Comparison of ENCODE assay signal across 8 mouse cellular contexts in the genomic region with DNA sequence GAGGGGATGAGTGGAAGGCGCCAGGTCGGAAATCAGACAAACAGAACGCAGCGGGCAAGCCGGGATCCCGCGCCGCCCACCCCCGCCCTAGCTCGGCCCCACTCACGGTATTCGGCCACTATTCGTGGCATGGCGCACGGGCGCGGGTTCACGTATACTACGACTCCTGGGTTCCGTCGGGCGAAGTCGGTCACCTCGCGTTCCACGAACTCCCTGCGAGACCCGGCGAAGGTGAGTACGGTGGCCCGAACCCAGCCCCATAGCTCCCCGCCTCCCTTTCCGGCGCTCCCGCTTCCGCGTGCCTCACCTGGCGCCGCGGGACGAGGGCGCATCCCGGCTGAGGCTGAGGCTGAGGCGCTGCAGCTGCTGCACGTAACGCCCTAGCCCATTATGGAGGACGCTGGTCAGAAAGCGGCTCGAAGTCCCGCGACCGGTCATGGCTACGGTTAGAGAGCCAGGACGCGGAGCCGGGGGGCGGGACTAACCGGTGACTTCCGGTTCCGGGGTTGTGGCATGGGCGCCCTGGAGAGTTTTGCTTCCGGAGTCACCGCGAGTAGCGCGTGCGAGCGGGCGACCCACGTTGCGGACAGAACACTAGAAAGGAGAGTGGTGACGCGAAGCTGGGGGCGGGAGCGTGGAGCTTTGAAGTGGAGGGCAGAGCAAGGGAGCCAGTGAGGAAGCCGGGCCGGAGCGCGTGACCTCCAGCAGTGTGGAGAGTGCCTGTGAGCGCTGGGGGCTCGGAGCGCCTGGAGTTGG. TPM values are rescaled to one million over a fixed set of nuclear protein-coding genes. Genes with fewer than 3 reads are reported as not detected.
DNase-seq lines count a peak whose midpoint lies in the region; ATAC-seq and TF ChIP-seq lines count a peak whose summit lies in the region.

A gene (minus strand): TSS at position 486 of the 756 bp plus-strand sequence.

- peak; percentile 91 for ATAC-seq in forebrain, embryonic 12.5 days (ENCODE audit: low FRiP score)
- peak; percentile 92 for ATAC-seq in heart, postnatal 0 days (ENCODE audit: insufficient read depth, low read depth)
- ATAC-seq in liver, postnatal 0 days = peak; percentile 91
- peak; percentile 92 for ATAC-seq in neural tube, embryonic 14.5 days (ENCODE audit: low read depth)

- H3K36me3 ChIP-seq in CH12.LX (replicated peaks in 1 of 2; ENCODE audit: control insufficient read depth in 1 of 2, insufficient read depth in 1 of 2, low read length in 1 of 2) = peaks cover 44 to 77% of the 10 kb centered on the region in 2 experiments
- H3K36me3 ChIP-seq in forebrain, embryonic 12.5 days (replicated peaks) = peaks cover 59% of the 10 kb centered on the region
- peaks cover 31% of the 10 kb centered on the region for H3K36me3 ChIP-seq in heart, postnatal 0 days (replicated peaks; ENCODE audit: control insufficient read depth, insufficient read depth, low read length)
- H3K36me3 ChIP-seq in liver, postnatal 0 days (replicated peaks; ENCODE audit: insufficient read depth, low read length) = peaks cover 22% of the 10 kb centered on the region
- peaks cover 13% of the 10 kb centered on the region for H3K36me3 ChIP-seq in neural tube, embryonic 14.5 days (ENCODE audit: control insufficient read depth, insufficient read depth, low read length)

- TF ChIP-seq EP300 in CH12.LX (IDR thresholded peaks at IDR 0.05; ENCODE audit: low read length) = no peak
- TF ChIP-seq EP300 in heart, postnatal 0 days (IDR thresholded peaks at IDR 0.05; ENCODE audit: low read depth) = peak; percentile 79
- TF ChIP-seq EP300 in liver, postnatal 0 days (IDR thresholded peaks at IDR 0.05; ENCODE audit: low read depth) = 0 out of 2 replicates have a peak, but pooled peaks have one; percentile 33

- no peaks in the 10 kb centered on the region for H3K9me3 ChIP-seq in CH12.LX (replicated peaks; ENCODE audit: low read length)
- H3K9me3 ChIP-seq in forebrain, embryonic 12.5 days = no peaks in the 10 kb centered on the region
- no peaks in the 10 kb centered on the region for H3K9me3 ChIP-seq in heart, postnatal 0 days (replicated peaks; ENCODE audit: control insufficient read depth, low read length)
- H3K9me3 ChIP-seq in liver, postnatal 0 days (ENCODE audit: low read length) = no peaks in the 10 kb centered on the region
- H3K9me3 ChIP-seq in neural tube, embryonic 14.5 days (ENCODE audit: control insufficient read depth, low read length) = no peaks in the 10 kb centered on the region

- peak; percentile 91 for DNase-seq in CH12.LX (ENCODE audit: extremely low read depth)
- DNase-seq in c-Kit-positive CD71-positive TER-119-negative erythroid progenitor cells, embryonic 14.5 days (ENCODE audit: low read depth) = peak; percentile 87
- DNase-seq in heart, postnatal 0 days (ENCODE audit: low spot score) = peak; percentile 95
- DNase-seq in large intestine, adult 2 months (ENCODE audit: low read depth, low spot score) = no peak
- peak; percentile 98 for DNase-seq in liver, postnatal 0 days
- peak; percentile 99 for DNase-seq in testis, postnatal 10 days (ENCODE audit: low spot score)

- TF ChIP-seq POLR2A in CH12.LX (IDR thresholded peaks at IDR 0.05; ENCODE audit: low read depth, low read length) = peak; percentile 79

- in situ Hi-C loops in CH12.LX (cut with MboI; ENCODE audit: low pct_ligation_motif_present, low pct_unique_long_range_greater_than_20kb, low sequenced_read_pairs) = no loop called here

- peak within 1 kb of the TSS; percentile 41 for H3K4me2 ChIP-seq in CH12.LX (ENCODE audit: insufficient read depth, low read depth, poor library complexity, severe bottlenecking)
- peak within 1 kb of the TSS; percentile 98 for H3K4me2 ChIP-seq in forebrain, embryonic 12.5 days
- peak within 1 kb of the TSS; percentile 94 for H3K4me2 ChIP-seq in heart, postnatal 0 days (ENCODE audit: low read depth, low read length)
- peak within 1 kb of the TSS; percentile 88 for H3K4me2 ChIP-seq in liver, postnatal 0 days (ENCODE audit: low read depth, low read length)
- peak within 1 kb of the TSS; percentile 92 for H3K4me2 ChIP-seq in neural tube, embryonic 14.5 days (ENCODE audit: low read depth, low read length)

- peak within 1 kb of the TSS; percentile 94 to 96 (median 95) for H3K4me3 ChIP-seq in CH12.LX (replicated peaks in 1 of 3; ENCODE audit: low read depth in 2 of 3, low read length in 2 of 3, poor library complexity in 1 of 3)
- peak within 1 kb of the TSS; percentile 95 for H3K4me3 ChIP-seq in forebrain, embryonic 12.5 days (replicated peaks)
- H3K4me3 ChIP-seq in heart, postnatal 0 days (ENCODE audit: low read depth, low read length) = peak within 1 kb of the TSS; percentile 90
- peak within 1 kb of the TSS; percentile 95 for H3K4me3 ChIP-seq in liver, postnatal 0 days (ENCODE audit: low read depth, low read length)
- peak within 1 kb of the TSS; percentile 69 for H3K4me3 ChIP-seq in neural tube, embryonic 14.5 days (ENCODE audit: low read depth, low read length)

- no peak for TF ChIP-seq CTCF in CH12.LX (conservative IDR thresholded peaks at IDR 0.05 in 1 of 2, IDR thresholded peaks at IDR 0.05 in 1 of 2; ENCODE audit: low read depth in 2 of 2, low read length in 2 of 2)
- TF ChIP-seq CTCF in heart, postnatal 0 days (IDR thresholded peaks at IDR 0.05; ENCODE audit: low read depth) = no peak
- no peak for TF ChIP-seq CTCF in liver, postnatal 0 days (IDR thresholded peaks at IDR 0.05; ENCODE audit: low read depth)

- under 1% methylated on average over 82 of the region's 82 CpGs for WGBS in forebrain, embryonic 12.5 days
- 1% methylated on average over 82 of the region's 82 CpGs for WGBS in heart, postnatal 0 days
- under 1% methylated on average over 82 of the region's 82 CpGs for WGBS in large intestine, adult 2 months
- under 1% methylated on average over 81 of the region's 82 CpGs for WGBS in liver, postnatal 0 days (ENCODE audit: insufficient replicate concordance)
- WGBS in neural tube, embryonic 14.5 days = under 1% methylated on average over 82 of the region's 82 CpGs

- dilution Hi-C loops in CH12.LX (cut with MboI; ENCODE audit: extremely low pct_ligation_motif_present, extremely low pct_unique_long_range_greater_than_20kb, low sequenced_read_pairs) = no loop called here

- H3K27ac ChIP-seq in CH12.LX (ENCODE audit: insufficient read depth, low read depth) = peak within 1 kb of the TSS; percentile 74
- H3K27ac ChIP-seq in forebrain, embryonic 12.5 days = peak within 1 kb of the TSS; percentile 80
- peak within 1 kb of the TSS; percentile 86 for H3K27ac ChIP-seq in heart, postnatal 0 days (ENCODE audit: low read depth)
- peak within 1 kb of the TSS; percentile 87 for H3K27ac ChIP-seq in liver, postnatal 0 days (ENCODE audit: low read depth)
- H3K27ac ChIP-seq in neural tube, embryonic 14.5 days (ENCODE audit: low read depth, low read length) = peak within 1 kb of the TSS; percentile 72

- peak within 1 kb of the TSS; percentile 71 for H3K9ac ChIP-seq in CH12.LX (ENCODE audit: insufficient read depth, low read depth)
- peak within 1 kb of the TSS; percentile 86 for H3K9ac ChIP-seq in forebrain, embryonic 12.5 days
- peak within 1 kb of the TSS; percentile 75 for H3K9ac ChIP-seq in heart, postnatal 0 days (replicated peaks; ENCODE audit: low read depth, low read length)
- peak within 1 kb of the TSS; percentile 92 for H3K9ac ChIP-seq in liver, postnatal 0 days (replicated peaks)
- H3K9ac ChIP-seq in neural tube, embryonic 14.5 days (replicated peaks; ENCODE audit: low read depth, low read length) = peak within 1 kb of the TSS; percentile 67

- TF ChIP-seq RAD21 in CH12.LX (IDR thresholded peaks at IDR 0.05; ENCODE audit: low read depth, low read length) = no peak

- no peaks in the 10 kb centered on the region for H3K27me3 ChIP-seq in CH12.LX (replicated peaks)
- H3K27me3 ChIP-seq in forebrain, embryonic 12.5 days = no peaks in the 10 kb centered on the region
- no peaks in the 10 kb centered on the region for H3K27me3 ChIP-seq in heart, postnatal 0 days (ENCODE audit: control insufficient read depth, insufficient read depth, low read length)
- H3K27me3 ChIP-seq in liver, postnatal 0 days (ENCODE audit: insufficient read depth, low read length) = no peaks in the 10 kb centered on the region
- H3K27me3 ChIP-seq in neural tube, embryonic 14.5 days (ENCODE audit: control insufficient read depth, insufficient read depth, low read length) = no peaks in the 10 kb centered on the region

- peaks cover 15 to 37% of the 10 kb centered on the region in 2 experiments for H3K4me1 ChIP-seq in CH12.LX (ENCODE audit: control insufficient read depth in 1 of 2, insufficient read depth in 2 of 2)
- peaks cover 20% of the 10 kb centered on the region for H3K4me1 ChIP-seq in forebrain, embryonic 12.5 days
- peaks cover 20% of the 10 kb centered on the region for H3K4me1 ChIP-seq in heart, postnatal 0 days (ENCODE audit: control insufficient read depth, insufficient read depth)
- peaks cover 20% of the 10 kb centered on the region for H3K4me1 ChIP-seq in liver, postnatal 0 days (ENCODE audit: insufficient read depth)
- peaks cover 19% of the 10 kb centered on the region for H3K4me1 ChIP-seq in neural tube, embryonic 14.5 days (ENCODE audit: control insufficient read depth, insufficient read depth, low read length)

- H3K79me2 ChIP-seq in CH12.LX (replicated peaks; ENCODE audit: control insufficient read depth, extremely low read depth, insufficient read depth, poor library complexity, severe bottlenecking) = peaks cover 19% of the 10 kb centered on the region

TF ChIP-seq in CH12.LX, 34 proteins besides CTCF, POLR2A, EP300 and RAD21 (continues in another document):
- TF ChIP-seq ETS1 (conservative IDR thresholded peaks at IDR 0.05; ENCODE audit: low read depth, low read length) (no peak), HCFC1 (IDR thresholded peaks at IDR 0.05; ENCODE audit: low read depth, low read length) (peak; percentile 93), ZMIZ1 (IDR thresholded peaks at IDR 0.05; ENCODE audit: low read depth, low read length) (peak; percentile 86), ZKSCAN1 (IDR thresholded peaks at IDR 0.05; ENCODE audit: borderline replicate concordance, low read depth, low read length) (no peak), CHD2 (IDR thresholded peaks at IDR 0.05; ENCODE audit: low read length) (peak; percentile 96), CHD1 (IDR thresholded peaks at IDR 0.05; ENCODE audit: low read depth, low read length) (no peak), GABPA (IDR thresholded peaks at IDR 0.05; ENCODE audit: insufficient replicate concordance, low read depth, low read length) (no peak; the same call in 1 of the 2 replicates)

RNA-seq across cellular contexts. Expression of the gene that starts here (rescaled TPM):
- total RNA-seq in CH12.LX (2012; rRNA removed) (72.7 and 76.6 TPM in 2 replicates), CH12.LX (2014; rRNA removed) (63.5 and 72.7 TPM in 2 replicates)
- polyA plus RNA-seq in CH12.LX (2012; ENCODE audit: insufficient read length, low read depth) = 75.1 and 77.9 TPM in 2 replicates
- 71.0 and 75.8 TPM in 2 replicates for polyA plus RNA-seq in forebrain, embryonic 12.5 days (2016; fragmentation: Nextera tagmentation; extraction: Ambion mirVana)
- 75.4 and 76.4 TPM in 2 replicates for total RNA-seq in heart, postnatal 0 days (2014; rRNA removed; ENCODE audit: low replicate concordance)
- 82.5 and 83.7 TPM in 2 replicates for polyA plus RNA-seq in heart, postnatal 0 days (2015; fragmentation: Nextera tagmentation; extraction: Ambion mirVana)
- polyA plus RNA-seq in large intestine, adult 2 months (2012; rRNA removed) = 73.1 and 85.3 TPM in 2 replicates
- 43.6 and 43.8 TPM in 2 replicates for polyA plus RNA-seq in liver, postnatal 0 days (2015; fragmentation: Nextera tagmentation; extraction: Ambion mirVana)
- polyA plus RNA-seq in neural tube, embryonic 14.5 days (2014; fragmentation: Nextera tagmentation; extraction: Ambion mirVana) = 82.0 and 88.0 TPM in 2 replicates

Comparison
In these comparisons a context has a peak if more than half of its experiments do, and no peak if none do; other contexts are left out.
1. H3K4me2 ChIP-seq: peak in every context shown above with its lines; median percentile 98 in forebrain, embryonic 12.5 days; 94 in heart, postnatal 0 days; 92 in neural tube, embryonic 14.5 days; 88 in liver, postnatal 0 days; 41 in CH12.LX.